Mouse (Mus musculus): ENCODE results near the gene Babam2.

- TF ChIP-seq CTCF (IDR thresholded peaks at IDR 0.05; ENCODE audit: low read depth): no peak
- no peak for TF ChIP-seq EP300 (IDR thresholded peaks at IDR 0.05; ENCODE audit: low read depth)
Measured at GRCm38 (mm10) chr5:31835691-31836090, 138.2 kb downstream of the Babam2 start.
